Mouse (Mus musculus): ENCODE measurements around the gene Mpi.

DNA sequence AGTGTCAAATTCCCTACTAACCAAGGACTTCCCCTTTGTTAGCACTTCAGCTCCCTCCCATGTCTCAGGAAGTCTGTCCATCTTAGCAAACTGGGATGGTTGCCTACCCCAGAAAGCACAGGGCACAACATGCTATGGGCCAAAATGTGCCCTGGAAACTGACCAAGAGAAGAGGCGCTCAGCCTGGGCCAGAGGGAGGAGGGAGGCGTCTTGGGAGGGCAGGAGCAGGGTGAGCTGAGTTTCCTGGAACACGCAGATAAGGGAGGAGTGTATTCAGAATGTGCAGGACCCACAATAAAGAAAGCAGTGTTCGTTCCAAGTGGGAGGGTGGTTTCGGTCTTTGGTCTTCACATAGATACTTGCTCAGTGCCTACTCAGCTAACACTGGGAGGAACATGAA, 5.3 kb downstream of the Mpi start:
- TF ChIP-seq CTCF (conservative IDR thresholded peaks at IDR 0.05; ENCODE audit: insufficient read depth, insufficient read length, low read depth, low read length) (no peak), POLR2A (IDR thresholded peaks at IDR 0.05; ENCODE audit: low read depth, low read length) (no peak)
